Comparison of ENCODE assay signal across 8 mouse cellular contexts in genomic region chr4:105158651-105159530, GRCm38 (mm10). TPM values are rescaled to one million over a fixed set of nuclear protein-coding genes. Genes with fewer than 3 reads are reported as not detected.
DNase-seq lines count a peak whose midpoint lies in the region; ATAC-seq and TF ChIP-seq lines count a peak whose summit lies in the region.

No protein-coding gene starts in this region.

- peak overlapping the region; percentile 66 for H3K4me2 ChIP-seq in forebrain, embryonic 12.5 days
- peak overlapping the region; percentile 78 for H3K4me2 ChIP-seq in hindbrain, embryonic 14.5 days (replicated peaks)
- H3K4me2 ChIP-seq in lung, embryonic 16.5 days (ENCODE audit: low read depth, low read length): peak overlapping the region; percentile 68

- TF ChIP-seq CTCF in thymus, adult 2 months (IDR thresholded peaks at IDR 0.05; ENCODE audit: borderline replicate concordance, control insufficient read depth, extremely low read depth, insufficient read depth, low read length, poor library complexity): no peak

- H3K36me3 ChIP-seq in thymus, adult 2 months (ENCODE audit: control insufficient read depth, insufficient read depth, low read length): no peaks in the 10 kb centered on the region
- H3K36me3 ChIP-seq in forebrain, embryonic 12.5 days (replicated peaks): peaks cover 16% of the 10 kb centered on the region
- H3K36me3 ChIP-seq in hindbrain, embryonic 14.5 days (replicated peaks; ENCODE audit: control insufficient read depth, insufficient read depth): no peaks in the 10 kb centered on the region
- H3K36me3 ChIP-seq in lung, embryonic 16.5 days (ENCODE audit: control insufficient read depth, insufficient read depth, low read length): no peaks in the 10 kb centered on the region; the same call in 1 of the 2 replicates

- 68% methylated on average over 18 of the region's 18 CpGs for WGBS in thymus, adult 2 months
- under 1% methylated on average over 18 of the region's 18 CpGs for WGBS in forebrain, embryonic 12.5 days
- WGBS in hindbrain, embryonic 14.5 days: 1% methylated on average over 18 of the region's 18 CpGs
- WGBS in lung, embryonic 16.5 days: 2% methylated on average over 18 of the region's 18 CpGs

- TF ChIP-seq POLR2A in thymus, adult 2 months (IDR thresholded peaks at IDR 0.05; ENCODE audit: control insufficient read depth, extremely low read depth, insufficient read depth, low read length, poor library complexity): no peak

- no peak for DNase-seq in thymus, adult 2 months
- DNase-seq in thymus, postnatal 10 days (ENCODE audit: low spot score in 2 of 2): no peak
- no peak for DNase-seq in hindbrain, embryonic 14.5 days (ENCODE audit: low spot score)
- DNase-seq in cerebellum, adult 11 months: no peak
- DNase-seq in urinary bladder, postnatal 10 days (ENCODE audit: low spot score): no peak
- DNase-seq in cerebellum, postnatal 36 days: no peak

- no peaks in the 10 kb centered on the region for H3K9me3 ChIP-seq in forebrain, embryonic 12.5 days
- no peaks in the 10 kb centered on the region for H3K9me3 ChIP-seq in hindbrain, embryonic 14.5 days (ENCODE audit: control insufficient read depth, low read length)
- H3K9me3 ChIP-seq in lung, embryonic 16.5 days (ENCODE audit: control insufficient read depth, low read length): no peaks in the 10 kb centered on the region

- no peak overlapping the region for H3K27ac ChIP-seq in thymus, adult 2 months (ENCODE audit: control insufficient read depth, insufficient read depth, low read length)
- H3K27ac ChIP-seq in forebrain, embryonic 12.5 days: peak overlapping the region; percentile 98
- H3K27ac ChIP-seq in hindbrain, embryonic 14.5 days: peak overlapping the region; percentile 80
- peak overlapping the region; percentile 90 for H3K27ac ChIP-seq in lung, embryonic 16.5 days (ENCODE audit: low read length)

- H3K27me3 ChIP-seq in thymus, adult 2 months (ENCODE audit: control insufficient read depth, insufficient read depth, low read length): no peaks in the 10 kb centered on the region
- H3K27me3 ChIP-seq in forebrain, embryonic 12.5 days: no peaks in the 10 kb centered on the region
- no peaks in the 10 kb centered on the region for H3K27me3 ChIP-seq in hindbrain, embryonic 14.5 days (ENCODE audit: control insufficient read depth, insufficient read depth, low read length)
- no peaks in the 10 kb centered on the region; the same call in 1 of the 2 replicates for H3K27me3 ChIP-seq in lung, embryonic 16.5 days (ENCODE audit: control insufficient read depth, insufficient read depth, low read depth, low read length)

- peak overlapping the region; percentile 99 for H3K9ac ChIP-seq in forebrain, embryonic 12.5 days
- peak overlapping the region; percentile 80 for H3K9ac ChIP-seq in hindbrain, embryonic 14.5 days
- peak overlapping the region; percentile 95 for H3K9ac ChIP-seq in lung, embryonic 16.5 days (ENCODE audit: low read length)

- H3K4me1 ChIP-seq in thymus, adult 2 months (replicated peaks; ENCODE audit: control insufficient read depth, insufficient read depth, low read length): 0 out of 2 replicates have a peak, but pooled peaks cover 2% of the 10 kb centered on the region
- H3K4me1 ChIP-seq in forebrain, embryonic 12.5 days: peaks cover 47% of the 10 kb centered on the region
- peaks cover 25% of the 10 kb centered on the region for H3K4me1 ChIP-seq in hindbrain, embryonic 14.5 days (replicated peaks; ENCODE audit: control insufficient read depth, insufficient read depth, low read length)
- peaks cover 9% of the 10 kb centered on the region; the same call in 1 of the 2 replicates for H3K4me1 ChIP-seq in lung, embryonic 16.5 days (replicated peaks; ENCODE audit: control insufficient read depth, insufficient read depth, low read length)

- no peak for ATAC-seq in forebrain, embryonic 12.5 days (ENCODE audit: low FRiP score)
- ATAC-seq in hindbrain, embryonic 14.5 days (ENCODE audit: low FRiP score): no peak
- no peak for ATAC-seq in lung, embryonic 16.5 days (ENCODE audit: low read depth)

- peak overlapping the region; percentile 56; the same call in 1 of the 2 replicates for H3K4me3 ChIP-seq in thymus, adult 2 months (ENCODE audit: control insufficient read depth, insufficient read depth, low read length)
- H3K4me3 ChIP-seq in forebrain, embryonic 12.5 days (replicated peaks): peak overlapping the region; percentile 96
- H3K4me3 ChIP-seq in hindbrain, embryonic 14.5 days (replicated peaks; ENCODE audit: low read length): peak overlapping the region; percentile 73
- H3K4me3 ChIP-seq in lung, embryonic 16.5 days (ENCODE audit: low read length): peak overlapping the region; percentile 93

RNA-seq across cellular contexts. Expression of gene Plpp3, which starts 1.7 kb away (rescaled TPM):
- polyA plus RNA-seq in thymus, adult 2 months (2012; rRNA removed): 20.1 and 23.3 TPM in 2 replicates
- 84.9 and 90.4 TPM in 2 replicates for polyA plus RNA-seq in forebrain, embryonic 12.5 days (2016; fragmentation: Nextera tagmentation; extraction: Ambion mirVana)
- 68.6 and 69.9 TPM in 2 replicates for polyA plus RNA-seq in hindbrain, embryonic 14.5 days (2014; fragmentation: Nextera tagmentation; extraction: Ambion mirVana)
- polyA plus RNA-seq in lung, embryonic 16.5 days (2015; fragmentation: Nextera tagmentation; extraction: Ambion mirVana): 92.1 and 94.2 TPM in 2 replicates

RNA-seq across cellular contexts. Expression of gene Prkaa2, which starts 49.2 kb away (rescaled TPM):
- 0.89 and 1.7 TPM in 2 replicates for polyA plus RNA-seq in thymus, adult 2 months (2012; rRNA removed)
- 5.5 and 6.3 TPM in 2 replicates for polyA plus RNA-seq in forebrain, embryonic 12.5 days (2016; fragmentation: Nextera tagmentation; extraction: Ambion mirVana)
- polyA plus RNA-seq in hindbrain, embryonic 14.5 days (2014; fragmentation: Nextera tagmentation; extraction: Ambion mirVana): 18.4 and 20.2 TPM in 2 replicates
- 2.1 and 2.8 TPM in 2 replicates for polyA plus RNA-seq in lung, embryonic 16.5 days (2015; fragmentation: Nextera tagmentation; extraction: Ambion mirVana)
